Mouse (Mus musculus) lung, adult 18-20 months (tissue): ENCODE data around the gene Tmc6.
"Not testable (repeated sequence)": the region's sequence is repeated elsewhere in the genome, so short reads cannot be mapped to it uniquely, and the experiment has no call there.

Experiments used
- DNase-seq, 2 experiments: peaks; one replicate each; pipeline ENCODE4 v3.0.0; 2022; ENCODE audit warnings: mixed read lengths in 2 of 2

Gene Tmc6

GRCm38 (mm10) chr11:117781993-117782704 is at the start of gene Tmc6, which contains the start of gene Tmc8:
Tmc6 (minus strand) TSS chr11:117782198.
Tmc8 (plus strand) TSS chr11:117782076.
- peak; percentile 45 to 59 for DNase-seq

- peak in 1 of 2 experiments; percentile 35 for DNase-seq
Measured at GRCm38 (mm10) chr11:117830401-117830800, 48.4 kb upstream of the Tmc6 start.

GRCm38 (mm10) chr11:117829671-117830215 is 47.7 kb upstream of the Tmc6 start:
- peak in 1 of 2 experiments; percentile 32 for DNase-seq

- peak; percentile 50 to 52 for DNase-seq
Measured at GRCm38 (mm10) chr11:117828888-117829604, 47.0 kb upstream of the Tmc6 start.

- DNase-seq, result peak; percentile 64 to 67
Measured at GRCm38 (mm10) chr11:117828149-117828887, 46.3 kb upstream of the Tmc6 start.

GRCm38 (mm10) chr11:117827386-117827785 is 45.4 kb upstream of the Tmc6 start:
- DNase-seq, result no peak

- no peak for DNase-seq
Measured at GRCm38 (mm10) chr11:117826916-117827315, 44.9 kb upstream of the Tmc6 start.

- no peak for DNase-seq
Measured at GRCm38 (mm10) chr11:117826164-117826563, 44.2 kb upstream of the Tmc6 start.

- DNase-seq, result peak; percentile 77 to 80
Measured at GRCm38 (mm10) chr11:117825333-117826101, 43.5 kb upstream of the Tmc6 start, which contains the start of the genes Afmid and Tk1. Afmid (plus strand) TSS chr11:117825924. Tk1 (minus strand) TSS chr11:117826092.

GRCm38 (mm10) chr11:117824060-117824969 is 42.3 kb upstream of the Tmc6 start:
- peak; percentile 81 to 84 for DNase-seq

- no peak for DNase-seq
Measured at GRCm38 (mm10) chr11:117823411-117823810, 41.4 kb upstream of the Tmc6 start.

- peak in 1 of 2 experiments; percentile 42 for DNase-seq
Measured at GRCm38 (mm10) chr11:117822728-117823241, 40.8 kb upstream of the Tmc6 start.

GRCm38 (mm10) chr11:117821868-117822267 is 39.9 kb upstream of the Tmc6 start:
- DNase-seq, result no peak

GRCm38 (mm10) chr11:117820173-117820572 is 38.2 kb upstream of the Tmc6 start:
- DNase-seq, result no peak

GRCm38 (mm10) chr11:117819095-117819494 is 37.1 kb upstream of the Tmc6 start:
- no peak for DNase-seq

- DNase-seq, result no peak
Measured at GRCm38 (mm10) chr11:117816389-117816996, 34.5 kb upstream of the Tmc6 start.

GRCm38 (mm10) chr11:117815850-117816249 is 33.9 kb upstream of the Tmc6 start:
- DNase-seq, result not testable (repeated sequence)

GRCm38 (mm10) chr11:117814704-117815366 is 32.8 kb upstream of the Tmc6 start:
- DNase-seq, result no peak

GRCm38 (mm10) chr11:117813867-117814266 is 31.9 kb upstream of the Tmc6 start:
- DNase-seq, result peak; percentile 22 to 56
